Mouse (Mus musculus) olfactory bulb, adult 2 months (tissue): ENCODE data around the gene Ankle1.
"Not testable (repeated sequence)": the region's sequence is repeated elsewhere in the genome, so short reads cannot be mapped to it uniquely, and the experiment has no call there.

Experiments used
- CTCF ChIP-seq: fragments of 200-500 bp; IDR thresholded peaks from 2 replicates; pipeline ENCODE4 v1.5.1; 2012; ENCODE audit warnings: low read depth, mild to moderate bottlenecking, low read length, moderate library complexity; ENCODE audit not compliant: insufficient read depth
- POLR2A ChIP-seq: fragments of 200-500 bp; IDR thresholded peaks from 2 replicates; pipeline ENCODE4 v1.6.1; 2012; ENCODE audit warnings: mild to moderate bottlenecking, low read depth, low read length, moderate library complexity; ENCODE audit not compliant: insufficient read depth

DNA sequence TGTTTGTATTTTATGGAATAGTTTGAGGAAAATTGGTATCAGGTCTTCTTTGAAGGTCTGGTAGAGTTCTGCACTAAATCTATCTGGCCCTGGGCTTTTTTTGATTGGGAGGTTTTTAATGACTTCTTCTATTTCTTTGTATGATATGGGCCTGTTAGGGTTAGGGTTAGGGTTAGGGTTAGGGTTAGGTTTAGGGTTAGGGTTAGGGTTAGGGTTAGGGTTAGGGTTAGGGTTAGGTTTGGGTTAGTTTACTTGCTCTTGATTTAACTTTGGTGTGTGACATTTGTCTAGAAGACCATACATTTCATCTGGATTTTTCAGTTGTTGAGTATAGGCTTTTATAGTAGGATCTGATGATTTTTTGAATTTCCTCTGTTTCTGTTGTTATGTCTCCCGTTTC is 27.1 kb downstream of the Ankle1 start:
- not testable (repeated sequence) for TF ChIP-seq CTCF, POLR2A
